Mouse (Mus musculus) lung, adult 2 months (tissue): ENCODE measurements around the gene Rpl28. TPM values are rescaled to one million over a fixed set of nuclear protein-coding genes. Genes with fewer than 3 reads are reported as not detected.
A peak's percentile ranks its signal among the peaks of the same experiment; 100 is the strongest.

Source experiments
- DNase-seq: peaks from one replicate; pipeline ENCODE4 v3.0.0; 2022
- H3K4me1 ChIP-seq: fragments of 200-500 bp; 2 replicates; pipeline ENCODE4 v1.6.1; 2011; ENCODE audit warnings: low read length; ENCODE audit not compliant: control insufficient read depth, insufficient read depth
- H3K4me3 ChIP-seq: fragments of 200-500 bp; replicated peaks from 2 replicates; pipeline ENCODE3; 2011; ENCODE audit warnings: low read depth, mild to moderate bottlenecking, control low read depth, low read length; ENCODE audit errors: extremely low read depth
- CTCF ChIP-seq: fragments of 200-500 bp; IDR thresholded peaks from 2 replicates; pipeline ENCODE4 v1.5.1; 2011; ENCODE audit warnings: mild to moderate bottlenecking, low read length, control low read depth; ENCODE audit not compliant: insufficient read depth
- POLR2A ChIP-seq: fragments of 200-500 bp; IDR thresholded peaks from 2 replicates; pipeline ENCODE4 v1.6.1; 2011; ENCODE audit warnings: low read depth, mild to moderate bottlenecking, control low read depth, low read length, borderline replicate concordance; ENCODE audit errors: extremely low read depth
- WGBS: fragments of 180-500 bp; shearing (Covaris S2); methylation state at CpG from one replicate; pipeline ENCODE4 v1.1.7; 2018; 5-methylcytosine and 5-hydroxymethylcytosine counted together
- polyA plus RNA-seq: library from polyadenylated mRNA; depleted of rRNA; stranded (reverse); fragments of >200 nt; gene quantifications from 2 replicates; pipeline ENCODE4 v1.2.3, GENCODE M21; 2012

Rpl28 gene
- polyA plus RNA-seq, 1 experiment, result 204 TPM

DNA sequence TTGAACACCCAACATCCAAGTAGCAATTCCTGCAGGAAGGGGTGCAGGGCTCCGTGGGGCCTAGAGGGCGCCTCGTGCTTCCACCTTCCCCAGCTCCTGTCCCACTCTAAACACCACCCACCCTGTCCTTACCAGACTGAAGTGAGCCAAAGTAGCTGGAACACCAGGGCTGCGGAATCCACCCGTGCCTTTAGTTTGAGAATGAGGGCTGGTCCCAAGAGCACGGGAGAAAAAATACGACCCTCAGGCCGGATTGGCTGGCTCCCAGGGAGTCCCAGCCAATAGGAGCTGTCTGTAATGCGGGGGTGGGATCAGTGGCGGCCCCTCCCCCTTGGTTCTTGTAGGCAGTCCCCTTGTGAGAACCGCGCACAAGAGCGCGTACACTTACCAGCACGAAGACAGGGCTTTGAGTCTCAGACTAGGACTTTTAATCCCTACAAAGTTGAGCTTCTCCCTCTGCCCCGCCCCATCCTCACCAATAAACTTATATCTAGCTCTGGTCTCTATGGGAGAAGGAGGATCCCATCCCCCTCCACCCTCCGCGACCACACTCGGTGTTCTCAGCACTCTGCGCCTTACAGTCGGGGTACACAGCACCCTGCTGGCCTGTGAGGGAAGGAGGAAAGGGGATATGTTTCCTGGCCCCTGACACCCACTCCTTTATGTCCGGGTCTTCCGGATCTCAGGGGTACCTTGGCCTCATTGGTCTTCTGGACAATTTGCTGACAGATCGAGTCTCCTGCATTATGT, 39.7 kb upstream of the Rpl28 start, which contains the start of gene Cox6b2:
Gene Cox6b2 (minus strand): TSS at position 274 of the 750 bp plus-strand sequence.
- Histone ChIP-seq H3K4me1 (peaks cover 4% of the 10 kb centered on the region; the same call in 1 of the 2 replicates), H3K4me3 (peak within 1 kb of the TSS; percentile 54)
- 5% methylated on average over 24 of the region's 24 CpGs for WGBS
- peak; percentile 63 for DNase-seq
- TF ChIP-seq POLR2A (no peak), CTCF (no peak)

DNA sequence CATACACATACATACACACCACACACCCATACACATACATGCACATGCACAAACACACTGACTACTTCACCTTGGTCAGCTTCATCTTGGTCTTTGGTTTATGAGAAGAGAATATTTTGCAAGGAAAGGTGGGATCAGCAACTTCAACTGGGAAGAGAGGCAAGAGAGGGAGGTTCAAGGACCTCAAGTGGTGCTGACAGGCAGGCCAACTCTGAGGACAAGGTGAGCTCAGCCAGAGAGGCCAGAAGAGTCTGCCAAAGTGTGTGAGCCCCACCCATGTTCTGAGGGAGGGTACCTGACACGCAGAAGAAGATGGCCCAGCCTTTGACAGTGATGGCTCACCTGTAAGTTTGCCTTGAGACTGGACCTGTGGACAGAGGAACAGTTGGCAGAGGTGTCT, 33.0 kb upstream of the Rpl28 start:
- no peak overlapping the region for H3K4me3 ChIP-seq
- no peak for TF ChIP-seq CTCF
- TF ChIP-seq POLR2A, result no peak
- no peaks in the 10 kb centered on the region for H3K4me1 ChIP-seq
- WGBS, result 39% methylated on average over 1 of the region's 1 CpGs
- DNase-seq, result no peak

DNA sequence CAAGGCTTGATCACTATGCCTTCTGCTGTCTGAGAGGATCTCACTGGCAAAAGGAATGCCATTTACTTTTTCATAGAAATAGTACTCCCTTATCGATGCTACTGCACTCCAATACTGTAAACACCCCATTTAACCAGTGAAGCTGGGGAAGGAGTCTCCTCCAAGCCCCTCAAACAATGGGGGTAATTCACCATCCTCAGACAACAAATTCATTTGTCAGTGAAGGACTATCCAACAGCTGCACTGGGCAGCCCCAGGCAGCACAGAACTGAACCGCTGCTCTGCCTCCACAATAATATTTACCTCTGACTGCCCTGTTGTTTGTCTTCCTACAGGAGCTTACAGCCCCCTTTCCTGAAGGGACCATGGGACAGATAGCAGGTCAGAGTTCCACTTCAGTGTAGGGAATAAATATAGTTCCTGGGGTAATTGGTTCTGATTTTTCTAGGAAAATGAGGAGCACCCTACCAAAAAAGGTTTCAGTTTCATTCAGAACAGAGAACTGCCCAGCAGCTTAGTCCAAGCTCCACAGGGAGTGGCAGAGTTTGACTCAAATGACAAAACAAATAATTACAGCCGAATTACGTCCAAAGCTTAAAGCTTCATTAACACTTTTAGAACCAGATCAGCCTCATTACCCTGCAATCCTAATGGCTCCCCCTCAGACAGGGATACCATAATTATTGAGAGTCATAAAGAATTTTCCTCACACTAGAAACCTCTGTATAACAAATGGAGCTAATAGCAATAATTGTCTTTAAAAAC, 27.5 kb upstream of the Rpl28 start:
- DNase-seq, result no peak
- TF ChIP-seq CTCF, result no peak
- TF ChIP-seq POLR2A, result no peak
- Histone ChIP-seq H3K4me1 (no peaks in the 10 kb centered on the region), H3K4me3 (peak overlapping the region; percentile 38)
- 21% methylated on average over 4 of the region's 4 CpGs for WGBS

DNA sequence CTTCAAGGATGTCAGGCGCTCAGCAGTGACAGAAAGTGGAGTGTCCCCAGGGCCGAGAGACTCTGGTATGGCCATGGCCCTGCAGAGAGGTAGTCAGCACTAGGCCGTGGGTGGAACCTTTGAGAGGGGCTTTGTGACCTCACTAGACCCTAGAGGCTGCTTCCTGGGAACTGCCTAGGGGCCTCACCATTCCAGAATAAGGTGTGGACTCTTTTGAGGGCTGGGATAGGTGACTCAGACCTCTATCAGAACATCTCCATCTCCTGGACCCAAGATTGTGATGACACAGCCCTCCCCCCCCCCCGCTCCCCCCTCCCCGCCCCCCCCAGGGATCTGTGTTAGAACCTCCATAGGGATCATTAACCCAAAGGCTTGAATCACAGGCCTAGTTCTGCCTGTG, 21.5 kb upstream of the Rpl28 start, which contains the start of gene Fam71e2:
Gene Fam71e2 (minus strand): TSS at position 101 of the 400 bp plus-strand sequence.
- WGBS, result 79% methylated on average over 5 of the region's 5 CpGs
- DNase-seq, result no peak
- TF ChIP-seq CTCF (no peak), POLR2A (no peak)
- Histone ChIP-seq H3K4me3 (no peak within 1 kb of the TSS), H3K4me1 (no peaks in the 10 kb centered on the region)

DNA sequence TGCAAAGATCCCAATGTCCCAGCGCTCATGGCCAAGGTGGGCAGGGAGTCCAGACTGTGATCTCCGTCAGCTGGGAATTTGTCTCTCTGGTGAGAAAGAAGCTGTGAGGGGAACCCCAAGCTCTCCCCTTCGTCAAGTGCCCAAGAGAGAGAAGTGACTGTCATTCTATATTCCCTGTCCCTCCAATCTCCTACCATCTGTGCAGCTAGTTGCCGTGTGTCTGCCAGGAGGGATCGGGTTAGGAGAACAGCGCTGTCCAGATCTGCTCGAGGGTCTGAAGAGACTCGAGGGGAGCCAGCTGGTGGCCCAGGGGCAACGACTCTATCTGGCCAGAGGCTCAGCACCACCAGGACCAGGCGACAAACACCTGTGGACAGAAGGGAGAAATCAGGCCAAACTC, 16.5 kb upstream of the Rpl28 start:
- TF ChIP-seq POLR2A, result no peak
- no peak for TF ChIP-seq CTCF
- Histone ChIP-seq H3K4me1 (no peaks in the 10 kb centered on the region), H3K4me3 (no peak overlapping the region)
- 52% methylated on average over 10 of the region's 10 CpGs for WGBS
- DNase-seq, result no peak

DNA sequence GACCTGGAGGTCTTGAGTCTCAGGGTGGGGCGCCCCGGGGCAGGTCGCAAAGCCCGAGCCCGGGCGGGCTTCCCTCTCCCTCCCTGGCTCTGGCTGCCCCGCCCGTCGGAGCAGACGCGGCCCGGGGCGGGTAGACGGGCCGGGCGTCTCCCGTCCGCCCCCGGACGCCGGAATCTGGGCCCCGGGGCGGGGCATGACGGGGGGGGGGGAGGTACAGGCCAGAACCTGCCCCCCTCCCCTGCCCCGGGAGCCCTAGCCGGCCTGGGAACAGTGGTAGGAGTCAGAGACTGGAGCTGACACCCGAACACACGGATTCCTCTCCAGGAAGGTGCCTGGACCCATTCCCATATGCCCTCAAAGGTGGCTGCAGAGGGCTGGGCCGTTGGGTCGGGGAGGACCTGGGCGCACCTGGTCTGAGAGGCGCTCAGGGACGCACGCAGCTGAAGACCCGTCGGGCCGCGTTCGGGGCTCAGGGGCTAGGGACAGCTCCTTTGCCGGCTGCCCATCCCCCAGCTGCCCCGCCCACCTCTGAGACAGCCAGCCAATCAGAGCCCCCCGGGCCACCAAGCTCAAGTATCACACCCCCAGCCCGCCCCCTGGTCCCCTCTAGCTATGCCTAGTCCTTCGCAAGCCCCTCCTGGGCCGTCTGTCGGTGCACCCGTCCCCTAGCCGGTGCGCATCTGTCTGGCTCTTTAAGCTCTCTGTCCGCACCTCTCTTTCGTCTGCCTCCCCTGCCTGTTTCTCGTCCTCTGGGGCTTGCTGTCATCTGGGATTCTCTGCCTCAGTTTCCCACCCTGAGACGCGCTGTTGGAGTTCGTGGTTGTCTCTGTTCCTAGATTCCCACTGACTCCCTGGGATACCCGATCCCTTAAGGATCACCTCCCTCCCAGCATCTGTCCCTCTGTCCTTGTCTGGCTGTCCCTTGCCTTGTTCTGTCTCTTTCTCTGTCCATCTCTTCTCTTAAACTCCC, 15.5 kb upstream of the Rpl28 start:
- DNase-seq, result peak; percentile 50
- TF ChIP-seq POLR2A (no peak), CTCF (no peak)

DNA sequence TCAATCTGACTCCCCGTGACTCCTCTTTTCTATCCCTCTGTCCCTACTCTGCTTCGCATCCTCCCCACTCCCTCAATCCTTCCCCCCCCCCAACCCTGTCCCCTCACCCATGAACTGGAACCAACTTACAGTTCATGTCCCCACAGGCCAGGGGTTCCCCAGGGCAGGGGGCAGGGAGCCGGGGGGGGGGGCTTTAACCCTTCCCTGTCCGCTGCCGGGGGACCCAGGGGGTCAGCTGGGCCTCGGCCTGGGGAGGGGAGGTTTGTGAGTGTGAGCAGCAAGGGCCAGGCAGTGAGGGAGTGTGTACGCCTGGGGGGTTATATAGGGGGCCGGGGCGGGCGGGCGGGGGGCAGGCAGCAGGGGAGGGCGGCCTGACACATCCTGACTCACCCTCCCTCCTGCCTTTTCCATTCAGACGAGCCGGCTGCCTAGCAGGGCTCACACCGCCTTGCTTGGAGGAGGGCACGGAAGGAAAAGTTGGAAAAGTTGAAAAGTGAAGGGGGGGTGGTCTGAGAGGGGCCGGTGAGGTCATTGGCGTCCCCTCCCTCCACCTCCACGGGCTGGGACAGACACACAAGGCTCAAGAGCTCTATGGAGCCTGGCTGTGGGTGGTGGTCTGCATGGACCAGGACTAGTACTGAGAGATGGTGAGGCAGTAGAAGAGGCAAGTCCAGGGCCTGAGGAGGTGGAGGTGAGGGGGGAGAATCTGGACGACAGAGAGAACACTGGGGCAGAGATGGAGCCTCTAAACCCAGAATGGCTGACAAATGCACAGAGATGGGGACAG, 14.6 kb upstream of the Rpl28 start:
- TF ChIP-seq POLR2A (no peak), CTCF (no peak)
- 13% methylated on average over 14 of the region's 20 CpGs for WGBS

More for the DNA sequence above, 15.5 kb upstream of the Rpl28 start:
- WGBS, result 2% methylated on average over 47 of the region's 56 CpGs
- peak overlapping the region; percentile 53 for H3K4me3 ChIP-seq
- no peaks in the 10 kb centered on the region for H3K4me1 ChIP-seq

DNA sequence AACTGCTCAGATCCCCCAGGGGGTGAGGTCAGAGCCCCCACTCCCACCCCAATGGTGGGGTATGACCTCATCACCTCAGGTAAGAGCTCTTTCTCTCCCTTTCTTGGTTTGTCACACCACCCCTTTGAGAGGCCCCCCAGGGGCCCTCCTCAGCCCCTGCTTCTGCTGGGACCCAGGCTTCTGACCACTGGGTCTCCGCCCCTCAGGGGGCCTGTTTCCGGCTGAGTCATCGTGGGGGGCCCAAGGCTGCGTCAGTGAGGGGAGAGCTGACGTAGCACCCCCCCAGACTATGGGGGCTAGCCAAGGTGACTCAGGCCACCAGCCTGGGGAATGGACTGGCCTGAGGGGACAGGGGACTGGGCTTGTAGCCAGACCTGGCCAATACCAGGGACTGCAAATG, 12.8 kb upstream of the Rpl28 start:
- 24% methylated on average over 5 of the region's 5 CpGs for WGBS
- Histone ChIP-seq H3K4me1 (no peaks in the 10 kb centered on the region), H3K4me3 (no peak overlapping the region)
- TF ChIP-seq CTCF, result no peak
- no peak for TF ChIP-seq POLR2A
- DNase-seq, result no peak

More for the DNA sequence above, 14.6 kb upstream of the Rpl28 start:
- DNase-seq, result no peak
- Histone ChIP-seq H3K4me3 (no peak overlapping the region), H3K4me1 (no peaks in the 10 kb centered on the region)

DNA sequence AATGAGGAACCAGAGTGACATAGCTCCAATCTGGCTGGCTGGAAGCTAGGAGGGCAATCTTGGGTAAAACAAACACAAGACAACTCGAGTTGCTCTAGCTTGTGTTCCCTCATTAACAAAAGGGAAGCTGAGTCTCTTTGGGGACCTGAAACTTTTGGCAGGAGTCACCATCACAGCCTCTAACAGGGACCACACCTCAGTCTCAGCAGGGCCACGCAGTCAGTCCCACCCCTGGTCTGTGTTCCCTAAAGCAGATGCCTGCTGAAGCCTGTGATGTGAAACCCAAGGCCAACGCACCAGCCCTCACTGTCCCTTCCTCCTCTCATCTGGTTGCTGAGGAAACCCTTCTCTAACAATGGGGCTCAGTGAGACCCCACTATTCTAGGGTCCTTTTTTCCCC, 10.5 kb upstream of the Rpl28 start:
- H3K4me1 ChIP-seq, result no peaks in the 10 kb centered on the region
- 39% methylated on average over 3 of the region's 3 CpGs for WGBS
- TF ChIP-seq POLR2A, result no peak
- no peak for TF ChIP-seq CTCF

More for the DNA sequence above, 10.5 kb upstream of the Rpl28 start:
- H3K4me3 ChIP-seq, result no peak overlapping the region
- DNase-seq, result no peak
